ENCODE assay signal across 12 mouse cellular contexts in genomic region chr2:59219997-59220789, GRCm38 (mm10). TPM values are rescaled to one million over a fixed set of nuclear protein-coding genes. Genes with fewer than 3 reads are reported as not detected.
A peak's percentile ranks its signal among the peaks of the same experiment; 100 is the strongest.
DNase-seq lines count a peak whose midpoint lies in the region; ATAC-seq lines count a peak whose summit lies in the region.
"Had no signal": no experiment of that assay in that cellular context is flagged by ENCODE, and none has a peak within 500 bp of the region (broad histone marks: within the 10 kb centered on the region; RNA-seq: fewer than 3 reads in every experiment).

No protein-coding gene starts in this region.

- peak; percentile 41 for DNase-seq in 3T3-L1 (ENCODE audit: low read depth, low spot score)
- peak; percentile 74 to 86 for DNase-seq in lung, adult 18-20 months
- DNase-seq in right cerebral cortex, postnatal 4 days: no peak
- no peak for DNase-seq in cerebellum, postnatal 36 days
- DNase-seq: B cell, adult 2 months; retina, postnatal 1 day had no signal

- no peaks in the 10 kb centered on the region for H3K27me3 ChIP-seq in forebrain, embryonic 13.5 days
- no peaks in the 10 kb centered on the region for H3K27me3 ChIP-seq in forebrain, embryonic 15.5 days
- H3K27me3 ChIP-seq in heart, embryonic 16.5 days (ENCODE audit: control insufficient read depth, insufficient read depth, low read length): no peaks in the 10 kb centered on the region
- H3K27me3 ChIP-seq: midbrain, embryonic 13.5 days had no signal

- H3K9ac ChIP-seq in forebrain, embryonic 13.5 days: no peak overlapping the region
- H3K9ac ChIP-seq in forebrain, embryonic 15.5 days (replicated peaks): no peak overlapping the region
- H3K9ac ChIP-seq in heart, embryonic 16.5 days (ENCODE audit: low read length): peak overlapping the region; percentile 56
- H3K9ac ChIP-seq: midbrain, embryonic 13.5 days had no signal

- peak; percentile 41; the same call in 1 of the 2 replicates for ATAC-seq in forebrain, embryonic 13.5 days
- no peak for ATAC-seq in forebrain, embryonic 15.5 days (replicated peaks)
- peak; percentile 88 for ATAC-seq in heart, embryonic 16.5 days (replicated peaks; ENCODE audit: extremely low read depth, insufficient read depth, low FRiP score)
- no peak for ATAC-seq in inflammation-experienced regulatory T-cells, adult 6 months
- ATAC-seq: midbrain, embryonic 13.5 days had no signal

- no peak overlapping the region for H3K27ac ChIP-seq in forebrain, embryonic 13.5 days
- H3K27ac ChIP-seq in forebrain, embryonic 15.5 days (replicated peaks): no peak overlapping the region
- peak overlapping the region; percentile 95 for H3K27ac ChIP-seq in heart, embryonic 16.5 days (ENCODE audit: low read length)
- H3K27ac ChIP-seq: midbrain, embryonic 13.5 days had no signal

- H3K36me3 ChIP-seq in forebrain, embryonic 13.5 days (ENCODE audit: poor library complexity, severe bottlenecking): 0 out of 2 replicates have a peak, but pooled peaks cover 4% of the 10 kb centered on the region
- H3K36me3 ChIP-seq in forebrain, embryonic 15.5 days: no peaks in the 10 kb centered on the region
- peaks cover 5% of the 10 kb centered on the region; the same call in 1 of the 2 replicates for H3K36me3 ChIP-seq in heart, embryonic 16.5 days (ENCODE audit: control insufficient read depth, insufficient read depth)
- H3K36me3 ChIP-seq: midbrain, embryonic 13.5 days had no signal

- no peaks in the 10 kb centered on the region for H3K9me3 ChIP-seq in forebrain, embryonic 13.5 days (replicated peaks)
- H3K9me3 ChIP-seq in forebrain, embryonic 15.5 days: no peaks in the 10 kb centered on the region
- no peaks in the 10 kb centered on the region for H3K9me3 ChIP-seq in heart, embryonic 16.5 days (replicated peaks; ENCODE audit: control insufficient read depth, low read length)
- H3K9me3 ChIP-seq: midbrain, embryonic 13.5 days had no signal

- H3K4me3 ChIP-seq in forebrain, embryonic 13.5 days: no peak overlapping the region
- H3K4me3 ChIP-seq in forebrain, embryonic 15.5 days: no peak overlapping the region
- H3K4me3 ChIP-seq in heart, embryonic 16.5 days (ENCODE audit: low read length): no peak overlapping the region
- H3K4me3 ChIP-seq: erythroblast, embryonic 14.5 days; midbrain, embryonic 13.5 days had no signal

- 53% methylated on average over 9 of the region's 9 CpGs for WGBS in forebrain, embryonic 13.5 days
- WGBS in forebrain, embryonic 15.5 days: 36% methylated on average over 9 of the region's 9 CpGs
- WGBS in heart, embryonic 16.5 days: 14% methylated on average over 9 of the region's 9 CpGs

- H3K4me2 ChIP-seq in forebrain, embryonic 13.5 days: no peak overlapping the region
- no peak overlapping the region for H3K4me2 ChIP-seq in forebrain, embryonic 15.5 days (replicated peaks)
- H3K4me2 ChIP-seq in heart, embryonic 16.5 days (ENCODE audit: low read depth, low read length): peak overlapping the region; percentile 33
- H3K4me2 ChIP-seq: midbrain, embryonic 13.5 days had no signal

- peaks cover 13% of the 10 kb centered on the region for H3K4me1 ChIP-seq in forebrain, embryonic 13.5 days
- peaks cover 5% of the 10 kb centered on the region; the same call in 1 of the 2 replicates for H3K4me1 ChIP-seq in forebrain, embryonic 15.5 days
- H3K4me1 ChIP-seq in heart, embryonic 16.5 days (ENCODE audit: control insufficient read depth, insufficient read depth, low read length): peaks cover 24% of the 10 kb centered on the region

RNA-seq across cellular contexts. Expression of gene Pkp4, which starts 59.5 kb away (rescaled TPM):
- polyA plus RNA-seq in forebrain, embryonic 13.5 days (2015; fragmentation: Nextera tagmentation; extraction: Ambion mirVana): 19.7 and 22.3 TPM in 2 replicates
- 23.1 and 23.9 TPM in 2 replicates for polyA plus RNA-seq in forebrain, embryonic 15.5 days (2015; fragmentation: Nextera tagmentation; extraction: Ambion mirVana)
- polyA plus RNA-seq in heart, embryonic 16.5 days (2015; fragmentation: Nextera tagmentation; extraction: Ambion mirVana): 44.5 and 48.3 TPM in 2 replicates
- 10 to 100 TPM; 10.2 to 16.4 (median 13.6) TPM for polyA plus RNA-seq in inflammation-experienced regulatory T-cells, adult 6 months (2017; shearing (Covaris generic))

RNA-seq across cellular contexts. Expression of gene Ccdc148, which starts 59.7 kb away (rescaled TPM):
- polyA plus RNA-seq in forebrain, embryonic 13.5 days (2015; fragmentation: Nextera tagmentation; extraction: Ambion mirVana): 3.0 and 3.2 TPM in 2 replicates
- polyA plus RNA-seq in forebrain, embryonic 15.5 days (2015; fragmentation: Nextera tagmentation; extraction: Ambion mirVana): 4.1 and 4.8 TPM in 2 replicates
- polyA plus RNA-seq in heart, embryonic 16.5 days (2015; fragmentation: Nextera tagmentation; extraction: Ambion mirVana): 1.0 and 1.1 TPM in 2 replicates
- polyA plus RNA-seq in inflammation-experienced regulatory T-cells, adult 6 months (2017; shearing (Covaris generic)): 1 to 10 TPM in 2 of 3 experiments, under 1 TPM in 1; 0.66 to 1.6 (median 1.1) TPM
- polyA plus RNA-seq: erythroblast, embryonic 14.5 days had no signal

Comparison
In these comparisons a context has a peak if more than half of its experiments do, and no peak if none do; other contexts are left out.
1. ATAC-seq: peak in forebrain, embryonic 13.5 days (single experiment) and heart, embryonic 16.5 days (single experiment); none in forebrain, embryonic 15.5 days (single experiment) and inflammation-experienced regulatory T-cells, adult 6 months (single experiment).
2. DNase-seq: peak in 3T3-L1 (single experiment) and lung, adult 18-20 months (2 of 2); none in right cerebral cortex, postnatal 4 days (single experiment) and cerebellum, postnatal 36 days (0 of 2).